Mouse (Mus musculus): ENCODE data around the gene Kcnh6.

DNA sequence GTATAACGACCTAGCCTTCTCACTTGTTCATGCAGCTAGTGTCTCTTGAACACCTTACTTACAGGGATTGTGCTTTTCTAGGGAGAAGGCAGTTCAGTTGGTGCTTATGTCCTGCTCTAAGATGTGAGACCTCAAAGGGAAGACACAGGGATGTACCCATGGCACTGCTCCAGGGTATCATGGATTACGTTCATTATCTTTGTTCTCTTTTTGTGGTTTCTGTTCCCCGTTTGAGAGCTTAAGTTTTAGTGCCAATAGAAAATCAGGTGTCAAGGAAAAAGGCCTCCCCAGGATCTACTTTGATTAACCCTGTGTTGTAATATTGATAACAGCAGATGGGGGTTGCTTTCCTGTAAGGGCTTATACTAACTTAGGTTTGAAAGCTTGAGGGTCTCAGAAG lies 65.8 kb downstream of the Kcnh6 start:
- TF ChIP-seq POLR2A (IDR thresholded peaks at IDR 0.05; ENCODE audit: insufficient read depth, low read depth, low read length) (no peak), CTCF (IDR thresholded peaks at IDR 0.05) (no peak), EP300 (IDR thresholded peaks at IDR 0.05; ENCODE audit: insufficient read depth, low read depth, low read length) (no peak)
